Mouse (Mus musculus) heart, postnatal 0 days (tissue): ENCODE data around the gene Trpm4.

Source experiments
- CTCF ChIP-seq: IDR thresholded peaks from 2 replicates; pipeline ENCODE4 v1.5.1; 2016; ENCODE audit warnings: antibody characterized with exemption, control low read depth, low read depth
- EP300 ChIP-seq: IDR thresholded peaks from 2 replicates; pipeline ENCODE4 v1.6.1; 2016; ENCODE audit warnings: antibody characterized with exemption, low read depth

GRCm38 (mm10) chr7:45334605-45335004 lies 1.0 kb upstream of the Trpm4 start:
- TF ChIP-seq CTCF (no peak), EP300 (peak; percentile 37; the same call in 1 of the 2 replicates)
